Mouse (Mus musculus) neural tube, embryonic 14.5 days (tissue): ENCODE measurements at regions not wholly inside any gene's neighbourhood (a gene's known extent, or its start where the extent isn't known, plus 50 kb on each side); places are given as distances from the start of the nearest gene placed in this dataset.
A peak's percentile ranks its signal among the peaks of the same experiment; 100 is the strongest.

Experiments
- ATAC-seq: fragments of 200-750 bp; cut with Nextera tagmentation; 2 replicates; pipeline ENCODE4 v1.8.0; 2017; ENCODE audit warnings: low read depth, mild to moderate bottlenecking, moderate TSS enrichment, moderate library complexity
- H3K27ac ChIP-seq: fragments of 300-500 bp; sonication (generic); 2 replicates; pipeline ENCODE4 v1.5.1; 2014; ENCODE audit warnings: low read depth, mild to moderate bottlenecking, control low read depth, low read length, moderate library complexity, mixed read lengths
- H3K27me3 ChIP-seq: fragments of 300-500 bp; sonication (generic); 2 replicates; pipeline ENCODE4 v1.6.1; 2014; ENCODE audit warnings: low read length; ENCODE audit not compliant: control insufficient read depth, insufficient read depth
- H3K36me3 ChIP-seq: fragments of 300-500 bp; sonication (generic); 2 replicates; pipeline ENCODE4 v1.6.1; 2014; ENCODE audit warnings: low read length, mixed read lengths; ENCODE audit not compliant: control insufficient read depth, insufficient read depth
- H3K4me1 ChIP-seq: fragments of 300-500 bp; sonication (generic); 2 replicates; pipeline ENCODE4 v1.6.1; 2014; ENCODE audit warnings: low read length; ENCODE audit not compliant: control insufficient read depth, insufficient read depth
- H3K4me2 ChIP-seq: fragments of 300-500 bp; sonication (generic); 2 replicates; pipeline ENCODE4 v1.6.1; 2014; ENCODE audit warnings: mild to moderate bottlenecking, low read depth, low read length, control low read depth
- H3K4me3 ChIP-seq: fragments of 300-500 bp; sonication (generic); 2 replicates; pipeline ENCODE4 v1.5.1; 2014; ENCODE audit warnings: low read depth, low read length, control low read depth, mixed read lengths
- H3K9ac ChIP-seq: fragments of 300-500 bp; sonication (generic); replicated peaks from 2 replicates; pipeline ENCODE4 v1.6.1; 2014; ENCODE audit warnings: low read depth, mild to moderate bottlenecking, control low read depth, low read length, mixed read lengths
- H3K9me3 ChIP-seq: fragments of 300-500 bp; sonication (generic); 2 replicates; pipeline ENCODE4 v1.6.1; 2016; ENCODE audit warnings: low read length; ENCODE audit not compliant: control insufficient read depth
- WGBS: fragments of 180-500 bp; shearing (Covaris S2); extraction: QIAGEN DNeasy Blood & Tissue Kit; methylation state at CpG from one replicate; pipeline ENCODE4 v1.1.7; 2014; 5-methylcytosine and 5-hydroxymethylcytosine counted together

- H3K4me2 ChIP-seq, result no peak overlapping the region
- H3K9me3 ChIP-seq, result no peaks in the 10 kb centered on the region
- H3K27me3 ChIP-seq, result no peaks in the 10 kb centered on the region
- H3K27ac ChIP-seq, result no peak overlapping the region
- ATAC-seq, result no peak
- H3K9ac ChIP-seq, result no peak overlapping the region
- whole genome bisulfite sequencing, result 85% methylated on average over 5 of the region's 5 CpGs
- no peaks in the 10 kb centered on the region for H3K36me3 ChIP-seq
- no peak overlapping the region for H3K4me3 ChIP-seq
- H3K4me1 ChIP-seq, result no peaks in the 10 kb centered on the region
Measured at GRCm38 (mm10) chr3:4544730-4545129, 1205.9 kb upstream of the Gm8797 start.

- H3K27ac ChIP-seq, result no peak overlapping the region
- H3K36me3 ChIP-seq, result no peaks in the 10 kb centered on the region
- 41% methylated on average over 3 of the region's 3 CpGs for WGBS
- H3K4me2 ChIP-seq, result no peak overlapping the region
- no peak overlapping the region for H3K9ac ChIP-seq
- peak; percentile 79; the same call in 1 of the 2 replicates for ATAC-seq
- no peaks in the 10 kb centered on the region for H3K9me3 ChIP-seq
- H3K4me3 ChIP-seq, result no peak overlapping the region
- no peaks in the 10 kb centered on the region for H3K4me1 ChIP-seq
- H3K27me3 ChIP-seq, result no peaks in the 10 kb centered on the region
Measured at GRCm38 (mm10) chr3:4546103-4546833, 1204.3 kb upstream of the Gm8797 start.

GRCm38 (mm10) chr3:4560664-4561063, 1189.9 kb upstream of the Gm8797 start:
- Histone ChIP-seq H3K4me1 (no peaks in the 10 kb centered on the region), H3K27me3 (no peaks in the 10 kb centered on the region), H3K36me3 (no peaks in the 10 kb centered on the region), H3K9ac (no peak overlapping the region), H3K4me3 (no peak overlapping the region), H3K9me3 (no peaks in the 10 kb centered on the region; the same call in 1 of the 2 replicates), H3K4me2 (no peak overlapping the region), H3K27ac (no peak overlapping the region)
- ATAC-seq, result no peak
- WGBS, result 84% methylated on average over 1 of the region's 1 CpGs

GRCm38 (mm10) chr3:4582500-4582899, 1168.1 kb upstream of the Gm8797 start:
- Histone ChIP-seq H3K4me2 (no peak overlapping the region), H3K36me3 (no peaks in the 10 kb centered on the region), H3K4me1 (no peaks in the 10 kb centered on the region), H3K9me3 (no peaks in the 10 kb centered on the region), H3K4me3 (no peak overlapping the region), H3K9ac (no peak overlapping the region), H3K27ac (no peak overlapping the region), H3K27me3 (no peaks in the 10 kb centered on the region)
- 75% methylated on average over 3 of the region's 3 CpGs for WGBS
- no peak for ATAC-seq

DNA sequence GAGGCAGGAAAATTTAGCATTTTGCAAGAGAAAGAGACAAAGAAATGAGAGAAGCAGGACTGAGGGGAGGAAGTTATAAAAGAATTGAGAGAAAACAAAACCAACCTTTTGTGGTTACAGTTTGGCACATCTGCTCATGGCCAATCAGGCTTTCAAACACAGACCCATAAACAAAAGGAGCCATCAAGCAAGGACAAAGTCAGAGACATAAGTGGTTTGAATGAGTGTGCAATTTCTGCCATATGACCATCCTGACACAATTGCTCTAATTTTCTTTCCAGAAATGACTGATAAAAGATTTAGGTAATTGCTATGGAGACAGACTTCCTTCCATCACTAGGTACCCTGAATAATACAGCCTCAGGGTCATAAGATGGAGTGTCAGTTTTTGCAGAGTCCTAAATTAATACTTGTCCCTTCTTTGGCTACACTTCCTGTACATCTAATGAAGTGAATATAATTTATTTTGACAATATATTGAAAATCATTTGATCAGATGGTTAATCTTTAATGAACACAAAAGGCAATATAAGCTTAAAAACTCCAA, 1156.6 kb upstream of the Gm8797 start:
- H3K27me3 ChIP-seq, result no peaks in the 10 kb centered on the region
- no peaks in the 10 kb centered on the region for H3K36me3 ChIP-seq
- H3K9me3 ChIP-seq, result no peaks in the 10 kb centered on the region
- no peak overlapping the region for H3K9ac ChIP-seq
- H3K27ac ChIP-seq, result no peak overlapping the region
- no peak overlapping the region for H3K4me2 ChIP-seq
- H3K4me1 ChIP-seq, result no peaks in the 10 kb centered on the region
- H3K4me3 ChIP-seq, result no peak overlapping the region
- ATAC-seq, result no peak

DNA sequence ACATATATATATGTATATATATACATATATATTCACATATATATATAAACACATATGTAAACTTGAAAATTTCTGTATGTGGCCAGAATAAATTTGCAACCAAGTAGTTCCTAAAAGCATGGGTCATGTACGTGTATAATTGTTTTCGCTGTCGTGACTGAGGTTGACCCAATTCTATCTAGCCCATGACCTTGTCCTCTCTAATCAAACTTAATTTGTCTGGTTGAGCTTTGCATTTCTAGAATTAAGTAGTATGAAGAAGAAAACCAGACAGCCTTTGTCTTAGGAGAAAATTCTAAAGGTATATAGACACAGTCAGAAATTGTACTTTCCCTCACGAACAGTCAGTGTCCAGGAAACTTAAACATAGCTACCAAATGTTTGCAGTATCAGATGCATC, 1156.1 kb upstream of the Gm8797 start:
- Histone ChIP-seq H3K9me3 (no peaks in the 10 kb centered on the region), H3K4me1 (no peaks in the 10 kb centered on the region), H3K36me3 (no peaks in the 10 kb centered on the region), H3K27ac (no peak overlapping the region), H3K4me3 (no peak overlapping the region), H3K9ac (no peak overlapping the region), H3K4me2 (no peak overlapping the region), H3K27me3 (no peaks in the 10 kb centered on the region)
- ATAC-seq, result no peak
- WGBS, result 88% methylated on average over 4 of the region's 4 CpGs
